Comparison of ENCODE assay signal across 9 mouse cellular contexts in the genomic region with DNA sequence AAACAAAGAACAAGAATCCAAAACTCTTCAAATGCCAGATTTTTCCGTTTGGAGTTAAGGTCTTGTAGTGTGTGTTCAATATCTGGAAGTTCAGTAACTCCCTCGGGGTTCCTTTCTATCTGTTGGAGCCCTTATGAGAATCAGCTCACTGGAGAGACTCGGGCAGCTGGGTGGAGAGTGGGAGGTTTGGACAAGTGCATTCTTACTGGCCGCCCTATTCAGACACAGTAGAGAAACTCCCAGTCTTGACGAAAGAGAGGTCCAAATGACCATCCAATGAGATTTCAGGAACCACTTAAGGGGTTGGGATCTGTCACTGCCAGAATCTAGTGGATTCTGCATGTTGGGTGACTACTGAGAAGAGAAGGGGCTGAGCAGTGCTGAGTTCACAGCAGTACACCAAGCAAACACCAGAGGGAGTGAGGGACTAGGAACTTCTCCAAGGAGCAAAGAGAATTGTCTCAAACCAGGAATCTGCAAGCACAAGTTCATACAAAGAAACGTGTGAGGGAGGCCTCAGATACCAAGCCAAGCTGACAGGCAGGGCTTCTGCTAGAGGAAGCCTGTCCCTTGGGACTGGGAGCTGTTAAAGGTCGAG.
A peak's percentile ranks its signal among the peaks of the same experiment; 100 is the strongest.
DNase-seq lines count a peak whose midpoint lies in the region; ATAC-seq lines count a peak whose summit lies in the region.
"Had no signal": no experiment of that assay in that cellular context is flagged by ENCODE, and none has a peak within 500 bp of the region (broad histone marks: within the 10 kb centered on the region; RNA-seq: fewer than 3 reads in every experiment).

No protein-coding gene starts in this region.

- no peak overlapping the region for H3K4me2 ChIP-seq in neural tube, embryonic 15.5 days
- no peak overlapping the region for H3K4me2 ChIP-seq in midbrain, embryonic 13.5 days (replicated peaks)
- H3K4me2 ChIP-seq: liver, embryonic 13.5 days had no signal

- no peaks in the 10 kb centered on the region for H3K36me3 ChIP-seq in neural tube, embryonic 15.5 days
- no peaks in the 10 kb centered on the region for H3K36me3 ChIP-seq in midbrain, embryonic 13.5 days
- H3K36me3 ChIP-seq: liver, embryonic 13.5 days had no signal

- peak; percentile 18 for DNase-seq in neural tube, embryonic 10.5 days (ENCODE audit: extremely low spot score, low spot score)
- peak; percentile 39 for DNase-seq in cerebellum, adult 9-10 months
- DNase-seq in forelimb bud, embryonic 11.5 days (ENCODE audit: low read depth, low spot score), result peak; percentile 52
- peak; percentile 63 to 70 for DNase-seq in kidney, postnatal 4 days
- no peak for DNase-seq in spleen, postnatal 36 days (ENCODE audit: low spot score in 2 of 2)
- no peak for DNase-seq in B cell, adult 2 months
- DNase-seq: liver, embryonic 13.5 days had no signal

- ATAC-seq in neural tube, embryonic 15.5 days (ENCODE audit: low FRiP score), result no peak
- ATAC-seq in midbrain, embryonic 13.5 days, result peak; percentile 78

- 52% methylated on average over 7 of the region's 7 CpGs for WGBS in neural tube, embryonic 15.5 days
- WGBS in midbrain, embryonic 13.5 days, result 46% methylated on average over 7 of the region's 7 CpGs

- no peak overlapping the region for H3K4me3 ChIP-seq in neural tube, embryonic 15.5 days (replicated peaks)
- no peak overlapping the region for H3K4me3 ChIP-seq in midbrain, embryonic 13.5 days (replicated peaks)
- H3K4me3 ChIP-seq: liver, embryonic 13.5 days had no signal

- no peaks in the 10 kb centered on the region for H3K4me1 ChIP-seq in neural tube, embryonic 15.5 days
- H3K4me1 ChIP-seq in midbrain, embryonic 13.5 days (replicated peaks), result no peaks in the 10 kb centered on the region
- H3K4me1 ChIP-seq: liver, embryonic 13.5 days had no signal

- no peak overlapping the region for H3K27ac ChIP-seq in neural tube, embryonic 15.5 days (replicated peaks)
- no peak overlapping the region for H3K27ac ChIP-seq in midbrain, embryonic 13.5 days
- H3K27ac ChIP-seq: liver, embryonic 13.5 days had no signal

- no peaks in the 10 kb centered on the region for H3K9me3 ChIP-seq in neural tube, embryonic 15.5 days (replicated peaks)
- no peaks in the 10 kb centered on the region for H3K9me3 ChIP-seq in midbrain, embryonic 13.5 days
- H3K9me3 ChIP-seq: liver, embryonic 13.5 days had no signal

- H3K9ac ChIP-seq in neural tube, embryonic 15.5 days (replicated peaks), result no peak overlapping the region
- H3K9ac ChIP-seq in midbrain, embryonic 13.5 days (replicated peaks), result no peak overlapping the region
- H3K9ac ChIP-seq: liver, embryonic 13.5 days had no signal

- H3K27me3 ChIP-seq in neural tube, embryonic 15.5 days (replicated peaks), result no peaks in the 10 kb centered on the region
- H3K27me3 ChIP-seq in midbrain, embryonic 13.5 days, result no peaks in the 10 kb centered on the region
- H3K27me3 ChIP-seq: liver, embryonic 13.5 days had no signal

Comparison
In these comparisons a context has a peak if more than half of its experiments do, and no peak if none do; other contexts are left out.
1. DNase-seq: peak in neural tube, embryonic 10.5 days (single experiment), cerebellum, adult 9-10 months (single experiment), forelimb bud, embryonic 11.5 days (single experiment) and kidney, postnatal 4 days (2 of 2); none in spleen, postnatal 36 days (0 of 2) and B cell, adult 2 months (0 of 2).